Mouse (Mus musculus) heart, adult 2 months (tissue): ENCODE data around the gene Il18rap.

Source experiments
- EP300 ChIP-seq: fragments of 200-500 bp; IDR thresholded peaks from 2 replicates; pipeline ENCODE4 v1.6.1; 2011; ENCODE audit warnings: low read depth, low read length, control low read depth; ENCODE audit not compliant: insufficient read depth
- POLR2A ChIP-seq: fragments of 200-500 bp; IDR thresholded peaks from 2 replicates; pipeline ENCODE4 v1.6.1; 2011; ENCODE audit warnings: mild to moderate bottlenecking, low read depth, low read length, control low read depth; ENCODE audit not compliant: insufficient read depth

- TF ChIP-seq EP300 (no peak), POLR2A (no peak)
These were observed 82.7 kb downstream of the Il18rap start for GRCm38 (mm10) chr1:40597822-40598221.
